25 mouse cellular contexts compared by ENCODE assay signal in the genomic region with DNA sequence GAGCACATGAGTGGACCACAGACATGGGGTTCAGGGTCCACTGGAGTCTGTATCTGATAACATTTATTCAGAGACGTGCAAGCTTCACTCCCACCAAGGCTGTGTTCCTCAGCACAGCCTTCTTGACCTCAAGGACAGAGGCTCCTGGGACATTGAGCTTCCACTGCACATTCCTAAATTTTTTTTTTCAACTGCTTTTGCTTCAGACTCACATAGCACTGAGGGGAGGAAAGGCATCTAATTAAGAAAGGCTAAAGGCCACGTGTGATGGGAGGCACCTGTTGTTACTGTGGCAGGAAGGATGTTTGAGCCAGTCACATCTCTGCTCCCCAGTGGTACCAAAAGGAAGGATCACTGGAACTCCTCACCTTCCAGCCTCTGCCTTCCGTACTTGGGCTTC. TPM values are rescaled to one million over a fixed set of nuclear protein-coding genes. Genes with fewer than 3 reads are reported as not detected.
A peak's percentile ranks its signal among the peaks of the same experiment; 100 is the strongest.
DNase-seq lines count a peak whose midpoint lies in the region; ATAC-seq and TF ChIP-seq lines count a peak whose summit lies in the region.
"Had no signal": no experiment of that assay in that cellular context is flagged by ENCODE, and none has a peak within 500 bp of the region (broad histone marks: within the 10 kb centered on the region; RNA-seq: fewer than 3 reads in every experiment).

No protein-coding gene starts in this region.

- intact Hi-C loops in heart, postnatal 25 days (cut with DNase I) = no loop called here

- TF ChIP-seq POLR2A in kidney, adult 2 months (IDR thresholded peaks at IDR 0.05; ENCODE audit: low read depth, low read length) = no peak

- peaks cover 3% of the 10 kb centered on the region; the same call in 1 of the 2 replicates for H3K4me1 ChIP-seq in kidney, embryonic 15.5 days
- H3K4me1 ChIP-seq in kidney, adult 2 months (ENCODE audit: control insufficient read depth, insufficient read depth, low read length) = peaks cover 2% of the 10 kb centered on the region; the same call in 1 of the 2 replicates
- no peaks in the 10 kb centered on the region for H3K4me1 ChIP-seq in kidney, postnatal 0 days (replicated peaks; ENCODE audit: insufficient read depth, low read length)
- no peaks in the 10 kb centered on the region for H3K4me1 ChIP-seq in stomach, postnatal 0 days (replicated peaks; ENCODE audit: control insufficient read depth, insufficient read depth)
- H3K4me1 ChIP-seq: embryonic facial prominence, embryonic 13.5 days; embryonic facial prominence, embryonic 15.5 days; forebrain, embryonic 10.5 days; forebrain, embryonic 12.5 days had no signal

- H3K36me3 ChIP-seq in kidney, embryonic 15.5 days = peaks cover 82% of the 10 kb centered on the region
- peaks cover 2% of the 10 kb centered on the region for H3K36me3 ChIP-seq in kidney, adult 2 months (ENCODE audit: control insufficient read depth, insufficient read depth, low read length)
- peaks cover 38% of the 10 kb centered on the region for H3K36me3 ChIP-seq in kidney, postnatal 0 days (ENCODE audit: insufficient read depth, low read length)
- peaks cover 17% of the 10 kb centered on the region for H3K36me3 ChIP-seq in stomach, postnatal 0 days (ENCODE audit: control insufficient read depth, insufficient read depth, low read length)

- 0 out of 2 replicates have a peak overlapping the region, but pooled peaks have one; percentile 22 for H3K27ac ChIP-seq in kidney, embryonic 15.5 days
- H3K27ac ChIP-seq in kidney, adult 2 months (ENCODE audit: insufficient read depth, low read depth, low read length) = no peak overlapping the region
- H3K27ac ChIP-seq in kidney, postnatal 0 days = peak overlapping the region; percentile 34; the same call in 1 of the 2 replicates
- H3K27ac ChIP-seq in stomach, postnatal 0 days (replicated peaks) = peak overlapping the region; percentile 45
- H3K27ac ChIP-seq: embryonic facial prominence, embryonic 13.5 days; embryonic facial prominence, embryonic 15.5 days; forebrain, embryonic 10.5 days; forebrain, embryonic 12.5 days had no signal

- no peaks in the 10 kb centered on the region for H3K27me3 ChIP-seq in kidney, embryonic 15.5 days
- no peaks in the 10 kb centered on the region for H3K27me3 ChIP-seq in kidney, adult 2 months (replicated peaks; ENCODE audit: control insufficient read depth, insufficient read depth, low read length)
- no peaks in the 10 kb centered on the region for H3K27me3 ChIP-seq in kidney, postnatal 0 days (ENCODE audit: insufficient read depth, low read length)
- H3K27me3 ChIP-seq in stomach, postnatal 0 days (ENCODE audit: control insufficient read depth, insufficient read depth, low read length) = no peaks in the 10 kb centered on the region
- H3K27me3 ChIP-seq: embryonic facial prominence, embryonic 13.5 days; embryonic facial prominence, embryonic 15.5 days; forebrain, embryonic 12.5 days had no signal

- no peak for TF ChIP-seq EP300 in stomach, postnatal 0 days (optimal IDR thresholded peaks at IDR 0.05)

- H3K9me3 ChIP-seq in kidney, embryonic 15.5 days (replicated peaks) = no peaks in the 10 kb centered on the region
- no peaks in the 10 kb centered on the region for H3K9me3 ChIP-seq in kidney, postnatal 0 days (replicated peaks; ENCODE audit: low read length)
- H3K9me3 ChIP-seq in stomach, postnatal 0 days (ENCODE audit: control insufficient read depth, low read length) = no peaks in the 10 kb centered on the region
- H3K9me3 ChIP-seq: embryonic facial prominence, embryonic 15.5 days; forebrain, embryonic 10.5 days; forebrain, embryonic 12.5 days had no signal

- no peak overlapping the region for H3K9ac ChIP-seq in kidney, embryonic 15.5 days
- H3K9ac ChIP-seq in kidney, postnatal 0 days (ENCODE audit: low read depth, low read length) = no peak overlapping the region
- H3K9ac ChIP-seq in stomach, postnatal 0 days (ENCODE audit: low read length) = no peak overlapping the region
- H3K9ac ChIP-seq: embryonic facial prominence, embryonic 13.5 days; embryonic facial prominence, embryonic 15.5 days; forebrain, embryonic 12.5 days had no signal

- TF ChIP-seq CTCF in kidney, adult 2 months (conservative IDR thresholded peaks at IDR 0.05; ENCODE audit: insufficient read depth, insufficient read length, low read depth, low read length) = no peak
- no peak for TF ChIP-seq CTCF in kidney, postnatal 0 days (IDR thresholded peaks at IDR 0.05; ENCODE audit: low read depth)
- TF ChIP-seq CTCF in stomach, postnatal 0 days (IDR thresholded peaks at IDR 0.05; ENCODE audit: low read depth) = no peak

- no peak overlapping the region for H3K4me2 ChIP-seq in kidney, embryonic 15.5 days
- no peak overlapping the region for H3K4me2 ChIP-seq in kidney, postnatal 0 days (ENCODE audit: low read length)
- H3K4me2 ChIP-seq in stomach, postnatal 0 days (replicated peaks; ENCODE audit: low read depth) = no peak overlapping the region
- H3K4me2 ChIP-seq: embryonic facial prominence, embryonic 13.5 days; embryonic facial prominence, embryonic 15.5 days; forebrain, embryonic 12.5 days had no signal

- H3K4me3 ChIP-seq in kidney, embryonic 15.5 days (replicated peaks) = no peak overlapping the region
- H3K4me3 ChIP-seq in kidney, adult 2 months (ENCODE audit: insufficient read depth, low read depth, low read length) = no peak overlapping the region
- H3K4me3 ChIP-seq in kidney, postnatal 0 days (replicated peaks; ENCODE audit: low read depth, low read length) = no peak overlapping the region
- no peak overlapping the region for H3K4me3 ChIP-seq in stomach, postnatal 0 days (ENCODE audit: low read depth, low read length)
- H3K4me3 ChIP-seq: embryonic facial prominence, embryonic 13.5 days; embryonic facial prominence, embryonic 15.5 days; erythroblast, embryonic 14.5 days; forebrain, embryonic 10.5 days; forebrain, embryonic 12.5 days had no signal

- no peak for DNase-seq in kidney, adult 2 months
- peak; percentile 53 for DNase-seq in kidney, postnatal 0 days (ENCODE audit: low spot score)
- DNase-seq in kidney, adult 8-10 months = no peak
- DNase-seq in stomach, postnatal 0 days (ENCODE audit: low spot score) = no peak
- no peak for DNase-seq in heart, postnatal 25 days (ENCODE audit: low spot score)
- DNase-seq: adrenal gland, adult 2 months; adrenal gland, postnatal 10 days; adrenal gland, postnatal 25 days; cerebellum, adult 11 months; cerebellum, adult 18-20 months; cerebellum, adult 8-10 months; cerebellum, adult 9-11 months; cerebellum, postnatal 14 days; cerebellum, postnatal 36 days; embryo, embryonic 11 days had no signal

- WGBS in kidney, embryonic 15.5 days = 51% methylated on average over 3 of the region's 3 CpGs
- 48% methylated on average over 3 of the region's 3 CpGs for WGBS in kidney, adult 2 months
- 48% methylated on average over 3 of the region's 3 CpGs for WGBS in kidney, postnatal 0 days
- 73% methylated on average over 3 of the region's 3 CpGs for WGBS in stomach, postnatal 0 days

- ATAC-seq in kidney, embryonic 15.5 days (replicated peaks; ENCODE audit: low FRiP score) = peak; percentile 65
- ATAC-seq in kidney, postnatal 0 days (replicated peaks; ENCODE audit: low FRiP score, low read depth) = peak; percentile 58
- no peak for ATAC-seq in stomach, postnatal 0 days (ENCODE audit: low FRiP score, low TSS enrichment)
- ATAC-seq: forebrain, embryonic 14.5 days had no signal

RNA-seq across cellular contexts. Expression of a gene that starts 36.4 kb away (rescaled TPM):
- polyA plus RNA-seq in kidney, embryonic 15.5 days (2015; fragmentation: Nextera tagmentation; extraction: Ambion mirVana) = 6.2 and 7.5 TPM in 2 replicates
- polyA plus RNA-seq in kidney, adult 2 months (2012; rRNA removed) = 15.1 and 15.5 TPM in 2 replicates
- polyA plus RNA-seq in kidney, postnatal 0 days (2015; fragmentation: Nextera tagmentation; extraction: Ambion mirVana) = 8.1 and 8.8 TPM in 2 replicates
- polyA plus RNA-seq in stomach, postnatal 0 days (2015; fragmentation: Nextera tagmentation; extraction: Ambion mirVana) = 11.6 and 15.4 TPM in 2 replicates
- 1 to 10 TPM; 3.2 to 3.4 TPM for total RNA-seq in heart, postnatal 25 days (2021)

RNA-seq across cellular contexts. Expression of a gene that starts 38.3 kb away (rescaled TPM):
- polyA plus RNA-seq in kidney, embryonic 15.5 days (2015; fragmentation: Nextera tagmentation; extraction: Ambion mirVana) = 10.9 and 11.2 TPM in 2 replicates
- polyA plus RNA-seq in kidney, adult 2 months (2012; rRNA removed) = 37.9 and 38.9 TPM in 2 replicates
- polyA plus RNA-seq in kidney, postnatal 0 days (2015; fragmentation: Nextera tagmentation; extraction: Ambion mirVana) = 9.6 and 10.6 TPM in 2 replicates
- 5.5 TPM in 2 replicates for polyA plus RNA-seq in stomach, postnatal 0 days (2015; fragmentation: Nextera tagmentation; extraction: Ambion mirVana)
- 10 to 100 TPM; 20.0 to 20.3 TPM for total RNA-seq in heart, postnatal 25 days (2021)

RNA-seq across cellular contexts. Expression of a gene that starts 39.5 kb away (rescaled TPM):
- polyA plus RNA-seq in kidney, embryonic 15.5 days (2015; fragmentation: Nextera tagmentation; extraction: Ambion mirVana) = not detected in 2 replicates
- polyA plus RNA-seq in kidney, adult 2 months (2012; rRNA removed) = 0.05 and 0.11 TPM in 2 replicates
- 0.16 TPM in 1 of 2 replicates, not detected in the other for polyA plus RNA-seq in kidney, postnatal 0 days (2015; fragmentation: Nextera tagmentation; extraction: Ambion mirVana)
- polyA plus RNA-seq in stomach, postnatal 0 days (2015; fragmentation: Nextera tagmentation; extraction: Ambion mirVana) = 0.46 and 1.1 TPM in 2 replicates
- total RNA-seq in heart, postnatal 25 days (2021) = not detected
- total RNA-seq: adrenal gland, postnatal 25 days; common myeloid progenitor, adult 5-6 weeks; ES-E14 had no signal
- polyA plus RNA-seq: C2C12; embryonic facial prominence, embryonic 15.5 days; erythroblast, embryonic 14.5 days; forebrain, embryonic 10.5 days; forebrain, embryonic 12.5 days had no signal
